Mouse (Mus musculus): ENCODE measurements around the gene Pde8b. TPM values are rescaled to one million over a fixed set of nuclear protein-coding genes. Genes with fewer than 3 reads are reported as not detected.

Gene Pde8b
- total RNA-seq, 1 experiment, result 0.40 TPM

DNA sequence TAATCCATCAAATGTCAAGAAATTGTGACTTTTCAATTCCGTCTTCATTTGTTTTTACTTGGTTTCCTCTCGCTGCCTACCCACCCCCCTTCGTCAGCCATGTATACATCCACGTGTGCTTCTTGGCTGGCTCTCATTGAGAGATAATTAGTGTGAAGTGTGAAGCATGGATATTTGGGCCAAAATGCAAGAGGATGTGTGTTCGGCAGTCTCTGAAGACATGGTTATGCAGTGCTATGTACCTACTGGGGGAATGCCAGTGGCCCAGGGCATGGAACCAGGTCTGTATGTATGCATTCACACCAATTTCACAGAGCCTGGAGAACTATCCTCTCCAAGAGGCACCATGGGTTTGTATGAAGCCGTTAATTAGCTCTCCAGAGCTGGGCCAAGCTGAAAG, 219.3 kb downstream of the Pde8b start:
- H3K36me3 ChIP-seq (ENCODE audit: control insufficient read depth, insufficient read depth, low read length, poor library complexity, severe bottlenecking), result no peaks in the 10 kb centered on the region
- no peak overlapping the region for H3K9ac ChIP-seq (ENCODE audit: insufficient read depth, low read depth, low read length, poor library complexity, severe bottlenecking)
- TF ChIP-seq MAFK (IDR thresholded peaks at IDR 0.05; ENCODE audit: insufficient read depth, low read depth, low read length), result no peak
- TF ChIP-seq CHD2 (IDR thresholded peaks at IDR 0.05; ENCODE audit: low read depth, low read length), result no peak
- TF ChIP-seq HCFC1 (IDR thresholded peaks at IDR 0.05; ENCODE audit: borderline replicate concordance, insufficient read depth, low read length), result no peak
- TF ChIP-seq ZC3H11A (IDR thresholded peaks at IDR 0.05; ENCODE audit: borderline replicate concordance, low read depth, low read length), result no peak
- TF ChIP-seq ZNF384 (IDR thresholded peaks at IDR 0.05; ENCODE audit: low read depth, low read length), result no peak
- H3K4me1 ChIP-seq (ENCODE audit: control insufficient read depth in 2 of 2, insufficient read depth in 2 of 2, low read length in 2 of 2, poor library complexity in 1 of 2), result peaks cover 5 to 6% of the 10 kb centered on the region in 2 experiments; a peak in 2 of 4 replicates
- H3K4me3 ChIP-seq (ENCODE audit: insufficient read depth in 1 of 2, low read depth in 1 of 2, low read length in 2 of 2, poor library complexity in 1 of 2, severe bottlenecking in 1 of 2), result no peak overlapping the region
- H3K9me3 ChIP-seq (ENCODE audit: control insufficient read depth, insufficient read depth, low read depth, low read length), result no peaks in the 10 kb centered on the region
- DNase-seq (ENCODE audit: low read depth, low spot score), result no peak
- no peak overlapping the region for H3K27ac ChIP-seq (ENCODE audit: insufficient read depth, low read depth, low read length, poor library complexity, severe bottlenecking)
- in situ Hi-C loops (cut with MboI; ENCODE audit: low sequenced_read_pairs in 2 of 2, unreplicated experiment in 2 of 2), result no loop called here

DNA sequence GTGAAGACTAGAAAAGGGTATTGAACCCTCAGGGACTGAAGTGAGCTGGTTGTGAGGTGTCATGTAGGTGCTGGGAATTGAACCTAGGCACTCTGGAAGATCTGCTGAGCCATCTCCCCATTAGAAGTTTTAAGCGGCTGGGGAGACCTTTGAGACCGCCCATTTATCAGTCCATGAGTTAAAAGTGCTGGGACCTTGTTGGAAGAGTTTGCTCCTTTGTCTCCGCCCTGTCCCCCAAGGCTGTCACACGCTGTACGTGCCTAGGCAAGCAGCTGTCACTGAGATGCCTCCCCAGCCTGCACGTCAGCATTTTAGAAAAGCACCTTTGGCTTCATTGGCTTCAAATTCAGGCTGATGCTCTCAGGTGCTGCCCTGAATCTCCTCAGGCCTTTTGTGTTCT, 229.9 kb downstream of the Pde8b start:
- no peak overlapping the region for H3K27ac ChIP-seq (ENCODE audit: insufficient read depth, low read depth, low read length, poor library complexity, severe bottlenecking)
- no peak overlapping the region for H3K9ac ChIP-seq (ENCODE audit: insufficient read depth, low read depth, low read length, poor library complexity, severe bottlenecking)
- no peaks in the 10 kb centered on the region for H3K36me3 ChIP-seq (ENCODE audit: control insufficient read depth, insufficient read depth, low read length, poor library complexity, severe bottlenecking)
- no peaks in the 10 kb centered on the region for H3K9me3 ChIP-seq (ENCODE audit: control insufficient read depth, insufficient read depth, low read depth, low read length)
- TF ChIP-seq CHD2 (IDR thresholded peaks at IDR 0.05; ENCODE audit: low read depth, low read length), result no peak
- no peak for TF ChIP-seq HCFC1 (IDR thresholded peaks at IDR 0.05; ENCODE audit: borderline replicate concordance, insufficient read depth, low read length)
- no peak for TF ChIP-seq ZC3H11A (IDR thresholded peaks at IDR 0.05; ENCODE audit: borderline replicate concordance, low read depth, low read length)
- no peak for DNase-seq (ENCODE audit: low read depth, low spot score)
- no peak overlapping the region for H3K4me3 ChIP-seq (ENCODE audit: insufficient read depth in 1 of 2, low read depth in 1 of 2, low read length in 2 of 2, poor library complexity in 1 of 2, severe bottlenecking in 1 of 2)
- H3K4me1 ChIP-seq (ENCODE audit: control insufficient read depth in 2 of 2, insufficient read depth in 2 of 2, low read length in 2 of 2, poor library complexity in 1 of 2), result 0 out of 4 replicates have a peak, but pooled peaks cover 0 to 2% of the 10 kb centered on the region in 2 experiments
- in situ Hi-C loops (cut with MboI; ENCODE audit: low sequenced_read_pairs in 2 of 2, unreplicated experiment in 2 of 2), result no loop called here

DNA sequence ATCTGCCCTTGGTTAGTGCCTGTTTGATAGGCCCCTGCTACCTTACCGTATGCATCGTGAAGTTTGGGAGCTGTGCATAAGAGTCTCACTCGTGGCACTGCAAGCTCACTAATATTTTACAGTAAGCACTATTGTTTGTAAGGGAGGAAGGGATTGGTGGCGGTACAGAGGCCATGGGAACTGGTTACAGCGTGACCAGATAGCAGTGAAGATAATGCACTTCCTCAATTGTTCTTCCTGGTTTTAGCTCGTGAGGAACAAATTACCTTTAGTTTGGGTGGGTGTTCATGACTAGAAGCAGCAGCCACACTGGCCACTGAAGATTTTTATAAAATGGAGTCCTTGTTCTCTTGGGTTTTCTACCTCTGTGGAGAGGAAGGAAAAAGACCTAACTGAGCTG, 230.8 kb downstream of the Pde8b start:
- no peak overlapping the region for H3K4me3 ChIP-seq (ENCODE audit: insufficient read depth in 1 of 2, low read depth in 1 of 2, low read length in 2 of 2, poor library complexity in 1 of 2, severe bottlenecking in 1 of 2)
- in situ Hi-C loops (cut with MboI; ENCODE audit: low sequenced_read_pairs in 2 of 2, unreplicated experiment in 2 of 2), result no loop called here
- H3K9me3 ChIP-seq (ENCODE audit: control insufficient read depth, insufficient read depth, low read depth, low read length), result no peaks in the 10 kb centered on the region
- 0 out of 4 replicates have a peak, but pooled peaks cover 0 to 2% of the 10 kb centered on the region in 2 experiments for H3K4me1 ChIP-seq (ENCODE audit: control insufficient read depth in 2 of 2, insufficient read depth in 2 of 2, low read length in 2 of 2, poor library complexity in 1 of 2)
- no peaks in the 10 kb centered on the region for H3K36me3 ChIP-seq (ENCODE audit: control insufficient read depth, insufficient read depth, low read length, poor library complexity, severe bottlenecking)
- TF ChIP-seq ZC3H11A (IDR thresholded peaks at IDR 0.05; ENCODE audit: borderline replicate concordance, low read depth, low read length) (no peak), CHD2 (IDR thresholded peaks at IDR 0.05; ENCODE audit: low read depth, low read length) (no peak), MAFK (IDR thresholded peaks at IDR 0.05; ENCODE audit: insufficient read depth, low read depth, low read length) (no peak), ZNF384 (IDR thresholded peaks at IDR 0.05; ENCODE audit: low read depth, low read length) (no peak), HCFC1 (IDR thresholded peaks at IDR 0.05; ENCODE audit: borderline replicate concordance, insufficient read depth, low read length) (no peak)
- no peak overlapping the region for H3K9ac ChIP-seq (ENCODE audit: insufficient read depth, low read depth, low read length, poor library complexity, severe bottlenecking)
- H3K27ac ChIP-seq (ENCODE audit: insufficient read depth, low read depth, low read length, poor library complexity, severe bottlenecking), result no peak overlapping the region
- DNase-seq (ENCODE audit: low read depth, low spot score), result no peak

DNA sequence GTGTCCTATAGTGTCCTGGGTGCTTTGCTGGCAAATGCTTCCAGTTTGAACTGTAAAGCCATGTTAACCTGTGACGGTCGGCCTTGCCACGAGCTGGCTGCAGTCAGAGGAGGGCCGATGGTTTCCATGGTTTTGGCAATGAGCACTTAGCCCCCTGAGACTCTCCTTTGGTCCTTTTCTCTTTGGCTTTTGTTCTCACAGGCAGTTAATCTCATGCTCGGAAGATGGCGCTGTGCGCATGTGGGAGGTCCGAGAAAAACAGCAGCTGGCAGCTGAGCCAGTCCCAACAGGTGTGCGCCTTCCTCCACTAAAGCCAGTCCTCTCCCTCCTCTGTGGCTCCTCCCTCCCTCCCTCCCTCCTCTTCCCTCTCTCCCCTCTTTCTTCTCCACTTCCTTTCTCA, 232.2 kb downstream of the Pde8b start:
- TF ChIP-seq ZNF384 (IDR thresholded peaks at IDR 0.05; ENCODE audit: low read depth, low read length) (no peak), CHD2 (IDR thresholded peaks at IDR 0.05; ENCODE audit: low read depth, low read length) (no peak), MAFK (IDR thresholded peaks at IDR 0.05; ENCODE audit: insufficient read depth, low read depth, low read length) (no peak), ZC3H11A (IDR thresholded peaks at IDR 0.05; ENCODE audit: borderline replicate concordance, low read depth, low read length) (peak; percentile 62; the same call in 1 of the 2 replicates), HCFC1 (IDR thresholded peaks at IDR 0.05; ENCODE audit: borderline replicate concordance, insufficient read depth, low read length) (no peak)
- Histone ChIP-seq H3K36me3 (ENCODE audit: control insufficient read depth, insufficient read depth, low read length, poor library complexity, severe bottlenecking) (no peaks in the 10 kb centered on the region), H3K4me1 (ENCODE audit: control insufficient read depth in 2 of 2, insufficient read depth in 2 of 2, low read length in 2 of 2, poor library complexity in 1 of 2) (0 out of 4 replicates have a peak, but pooled peaks cover 0 to 2% of the 10 kb centered on the region in 2 experiments), H3K27ac (ENCODE audit: insufficient read depth, low read depth, low read length, poor library complexity, severe bottlenecking) (no peak overlapping the region), H3K4me3 (ENCODE audit: insufficient read depth in 1 of 2, low read depth in 1 of 2, low read length in 2 of 2, poor library complexity in 1 of 2, severe bottlenecking in 1 of 2) (no peak overlapping the region), H3K9ac (ENCODE audit: insufficient read depth, low read depth, low read length, poor library complexity, severe bottlenecking) (no peak overlapping the region), H3K9me3 (ENCODE audit: control insufficient read depth, insufficient read depth, low read depth, low read length) (no peaks in the 10 kb centered on the region)
- in situ Hi-C loops (cut with MboI; ENCODE audit: low sequenced_read_pairs in 2 of 2, unreplicated experiment in 2 of 2), result no loop called here
- peak; percentile 75 for DNase-seq (ENCODE audit: low read depth, low spot score)

DNA sequence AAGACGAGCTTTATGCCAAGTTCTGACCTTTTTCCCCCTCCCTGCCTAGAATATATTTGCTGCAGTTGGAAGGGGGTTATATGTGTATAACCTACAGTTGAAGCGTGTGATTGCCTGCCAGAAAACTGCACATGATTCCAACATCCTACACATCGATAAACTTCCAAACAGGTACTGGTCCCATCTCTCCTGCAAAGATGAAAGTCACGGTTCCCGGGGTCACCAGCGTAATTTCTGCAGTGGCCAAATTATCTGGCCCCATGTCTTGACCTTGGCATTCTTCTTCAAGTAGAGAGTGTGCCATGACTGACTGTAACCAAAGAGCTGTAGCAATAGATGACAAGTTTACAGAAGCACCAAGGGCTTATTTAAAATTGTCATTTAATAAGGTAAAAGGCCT, 232.9 kb downstream of the Pde8b start:
- in situ Hi-C loops (cut with MboI; ENCODE audit: low sequenced_read_pairs in 2 of 2, unreplicated experiment in 2 of 2), result no loop called here
- no peaks in the 10 kb centered on the region for H3K9me3 ChIP-seq (ENCODE audit: control insufficient read depth, insufficient read depth, low read depth, low read length)
- H3K4me1 ChIP-seq (ENCODE audit: control insufficient read depth in 2 of 2, insufficient read depth in 2 of 2, low read length in 2 of 2, poor library complexity in 1 of 2), result 0 out of 4 replicates have a peak, but pooled peaks cover 0 to 2% of the 10 kb centered on the region in 2 experiments
- TF ChIP-seq MAFK (IDR thresholded peaks at IDR 0.05; ENCODE audit: insufficient read depth, low read depth, low read length) (no peak), HCFC1 (IDR thresholded peaks at IDR 0.05; ENCODE audit: borderline replicate concordance, insufficient read depth, low read length) (no peak), ZNF384 (IDR thresholded peaks at IDR 0.05; ENCODE audit: low read depth, low read length) (no peak), CHD2 (IDR thresholded peaks at IDR 0.05; ENCODE audit: low read depth, low read length) (no peak), ZC3H11A (IDR thresholded peaks at IDR 0.05; ENCODE audit: borderline replicate concordance, low read depth, low read length) (no peak)
- H3K9ac ChIP-seq (ENCODE audit: insufficient read depth, low read depth, low read length, poor library complexity, severe bottlenecking), result no peak overlapping the region
- no peak overlapping the region for H3K4me3 ChIP-seq (ENCODE audit: insufficient read depth in 1 of 2, low read depth in 1 of 2, low read length in 2 of 2, poor library complexity in 1 of 2, severe bottlenecking in 1 of 2)
- DNase-seq (ENCODE audit: low read depth, low spot score), result no peak
- H3K36me3 ChIP-seq (ENCODE audit: control insufficient read depth, insufficient read depth, low read length, poor library complexity, severe bottlenecking), result no peaks in the 10 kb centered on the region
- no peak overlapping the region for H3K27ac ChIP-seq (ENCODE audit: insufficient read depth, low read depth, low read length, poor library complexity, severe bottlenecking)
